ENCODE assay signal across 17 mouse cellular contexts in the genomic region with DNA sequence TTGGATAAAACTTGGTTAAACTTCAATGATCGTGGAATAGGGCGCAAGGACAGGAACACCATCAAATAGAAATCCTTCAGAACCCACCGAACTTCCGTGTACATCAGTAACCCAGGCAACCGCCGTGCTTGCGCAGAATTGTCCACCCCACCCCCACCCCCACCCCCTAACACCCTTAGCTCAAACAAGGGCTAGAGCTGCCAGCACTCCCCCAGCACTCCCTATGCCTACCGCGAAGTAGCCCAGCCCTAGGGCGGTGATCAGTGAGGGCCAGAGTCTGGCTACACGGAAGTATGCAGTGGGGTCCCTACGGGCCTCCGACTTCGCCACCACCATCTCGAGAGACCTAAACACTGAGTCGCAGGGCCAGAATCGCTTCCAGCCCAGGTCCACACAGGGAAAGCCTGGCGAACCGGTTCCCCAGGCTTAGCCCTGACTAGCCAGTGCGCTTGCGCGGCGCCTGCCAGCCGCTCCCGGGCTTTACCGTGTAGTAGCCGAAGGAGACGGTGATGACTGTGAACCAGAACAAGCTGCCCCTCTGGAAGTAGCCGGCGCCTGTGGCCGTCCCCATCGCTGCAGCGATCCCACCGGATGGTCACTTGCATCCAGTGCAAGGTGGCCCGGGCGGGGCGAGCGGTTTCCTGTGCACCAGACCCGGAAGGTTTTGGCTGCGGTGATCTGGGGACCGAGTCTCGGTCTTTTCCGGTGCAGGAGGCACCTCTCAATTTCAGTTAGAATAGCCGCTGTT. TPM values are rescaled to one million over a fixed set of nuclear protein-coding genes. Genes with fewer than 3 reads are reported as not detected.
DNase-seq lines count a peak whose midpoint lies in the region; ATAC-seq and TF ChIP-seq lines count a peak whose summit lies in the region.
"Not testable (repeated sequence)": the region's sequence is repeated elsewhere in the genome, so short reads cannot be mapped to it uniquely, and the experiment has no call there.
"Had no signal": no experiment of that assay in that cellular context is flagged by ENCODE, and none has a peak within 500 bp of the region (broad histone marks: within the 10 kb centered on the region; RNA-seq: fewer than 3 reads in every experiment).

No protein-coding gene starts in this region.

- DNase-seq in forebrain, embryonic 14.5 days (ENCODE audit: low spot score); heart, postnatal 0 days (ENCODE audit: low spot score); intestine, embryonic 14.5 days (ENCODE audit: low spot score); limb, embryonic 14.5 days (ENCODE audit: low spot score): not testable (repeated sequence)

- not testable (repeated sequence) for H3K4me1 ChIP-seq in forebrain, embryonic 14.5 days (ENCODE audit: control insufficient read depth, insufficient read depth, low read length); heart, postnatal 0 days (ENCODE audit: control insufficient read depth, insufficient read depth); intestine, embryonic 14.5 days (replicated peaks; ENCODE audit: control insufficient read depth, insufficient read depth, low read length); limb, embryonic 14.5 days (ENCODE audit: control insufficient read depth, insufficient read depth, low read length); lung, embryonic 16.5 days (replicated peaks; ENCODE audit: control insufficient read depth, insufficient read depth, low read length); midbrain, embryonic 16.5 days (ENCODE audit: control insufficient read depth, insufficient read depth, low read length); stomach, embryonic 15.5 days

- not testable (repeated sequence) for TF ChIP-seq POLR2A in limb, embryonic 14.5 days (IDR thresholded peaks at IDR 0.05; ENCODE audit: borderline replicate concordance, extremely low read depth, insufficient read depth, insufficient read length)

- not testable (repeated sequence) for TF ChIP-seq EP300 in heart, postnatal 0 days (IDR thresholded peaks at IDR 0.05; ENCODE audit: low read depth)

- H3K27ac ChIP-seq in forebrain, embryonic 14.5 days (ENCODE audit: low read depth, low read length); heart, postnatal 0 days (ENCODE audit: low read depth); intestine, embryonic 14.5 days (ENCODE audit: low read depth); limb, embryonic 14.5 days (replicated peaks; ENCODE audit: low read depth, low read length); lung, embryonic 16.5 days (ENCODE audit: low read length); midbrain, embryonic 16.5 days (ENCODE audit: low read length); stomach, embryonic 15.5 days: not testable (repeated sequence)

- H3K36me3 ChIP-seq in forebrain, embryonic 14.5 days (ENCODE audit: control insufficient read depth, insufficient read depth, low read length); heart, postnatal 0 days (replicated peaks; ENCODE audit: control insufficient read depth, insufficient read depth, low read length); intestine, embryonic 14.5 days (ENCODE audit: control insufficient read depth, insufficient read depth, low read length); limb, embryonic 14.5 days (ENCODE audit: control insufficient read depth, insufficient read depth, low read length); lung, embryonic 16.5 days (ENCODE audit: control insufficient read depth, insufficient read depth, low read length); midbrain, embryonic 16.5 days (ENCODE audit: control insufficient read depth, insufficient read depth, low read length); stomach, embryonic 15.5 days: not testable (repeated sequence)

- peak; percentile 76 for ATAC-seq in common myeloid progenitor, adult 5-6 weeks (replicated peaks; ENCODE audit: low read depth, poor library complexity, severe bottlenecking)
- ATAC-seq in forebrain, embryonic 14.5 days, result peak; percentile 94
- peak; percentile 60 for ATAC-seq in heart, postnatal 0 days (ENCODE audit: insufficient read depth, low read depth)
- ATAC-seq in intestine, embryonic 14.5 days (replicated peaks; ENCODE audit: low FRiP score, low TSS enrichment, low read depth), result peak; percentile 92
- ATAC-seq in limb, embryonic 14.5 days (ENCODE audit: low FRiP score, low read depth), result peak; percentile 89
- peak; percentile 89 for ATAC-seq in lung, embryonic 16.5 days (ENCODE audit: low read depth)
- peak; percentile 92 for ATAC-seq in midbrain, embryonic 16.5 days
- peak; percentile 75 for ATAC-seq in stomach, embryonic 15.5 days (ENCODE audit: insufficient read depth, low FRiP score, low read depth)

- H3K27me3 ChIP-seq in forebrain, embryonic 14.5 days (replicated peaks; ENCODE audit: control insufficient read depth, insufficient read depth, low read length); heart, postnatal 0 days (ENCODE audit: control insufficient read depth, insufficient read depth, low read length); intestine, embryonic 14.5 days (replicated peaks; ENCODE audit: control insufficient read depth, insufficient read depth, low read length); limb, embryonic 14.5 days (ENCODE audit: control insufficient read depth, insufficient read depth, low read length); lung, embryonic 16.5 days (ENCODE audit: control insufficient read depth, insufficient read depth, low read depth, low read length); midbrain, embryonic 16.5 days (ENCODE audit: control insufficient read depth, insufficient read depth, low read depth, low read length); stomach, embryonic 15.5 days (replicated peaks): not testable (repeated sequence)

- not testable (repeated sequence) for H3K9me3 ChIP-seq in forebrain, embryonic 14.5 days (replicated peaks; ENCODE audit: control insufficient read depth, low read length); heart, postnatal 0 days (replicated peaks; ENCODE audit: control insufficient read depth, low read length); intestine, embryonic 14.5 days (ENCODE audit: control insufficient read depth, low read length); limb, embryonic 14.5 days (ENCODE audit: control insufficient read depth, low read length); lung, embryonic 16.5 days (ENCODE audit: control insufficient read depth, low read length); midbrain, embryonic 16.5 days (replicated peaks; ENCODE audit: control insufficient read depth, low read length, poor library complexity, severe bottlenecking); stomach, embryonic 15.5 days

- H3K4me2 ChIP-seq in forebrain, embryonic 14.5 days (ENCODE audit: low read length); heart, postnatal 0 days (ENCODE audit: low read depth, low read length); intestine, embryonic 14.5 days (ENCODE audit: low read length); limb, embryonic 14.5 days (replicated peaks; ENCODE audit: low read depth, low read length, severe bottlenecking); lung, embryonic 16.5 days (ENCODE audit: low read depth, low read length); midbrain, embryonic 16.5 days (ENCODE audit: low read length); stomach, embryonic 15.5 days: not testable (repeated sequence)

- not testable (repeated sequence) for H3K4me3 ChIP-seq in forebrain, embryonic 14.5 days (ENCODE audit: low read depth, low read length); heart, postnatal 0 days (ENCODE audit: low read depth, low read length); intestine, embryonic 14.5 days (ENCODE audit: low read depth, low read length); limb, embryonic 14.5 days (replicated peaks; ENCODE audit: low read length); lung, embryonic 16.5 days (ENCODE audit: low read length); midbrain, embryonic 16.5 days (ENCODE audit: low read depth, low read length); stomach, embryonic 15.5 days (replicated peaks)

- not testable (repeated sequence) for TF ChIP-seq CTCF in heart, postnatal 0 days (IDR thresholded peaks at IDR 0.05; ENCODE audit: low read depth)

- no CpG with 5 or more reads among the region's 44 CpGs for WGBS in forebrain, embryonic 14.5 days
- WGBS in heart, postnatal 0 days, result no CpG with 5 or more reads among the region's 44 CpGs
- WGBS in intestine, embryonic 14.5 days, result no CpG with 5 or more reads among the region's 44 CpGs
- WGBS in limb, embryonic 14.5 days, result no CpG with 5 or more reads among the region's 44 CpGs
- no CpG with 5 or more reads among the region's 44 CpGs for WGBS in lung, embryonic 16.5 days
- WGBS in midbrain, embryonic 16.5 days, result no CpG with 5 or more reads among the region's 44 CpGs
- WGBS in stomach, embryonic 15.5 days, result no CpG with 5 or more reads among the region's 44 CpGs

- H3K9ac ChIP-seq in forebrain, embryonic 14.5 days (ENCODE audit: low read length); heart, postnatal 0 days (replicated peaks; ENCODE audit: low read depth, low read length); intestine, embryonic 14.5 days (ENCODE audit: low read length); limb, embryonic 14.5 days (ENCODE audit: low read depth, low read length, severe bottlenecking); lung, embryonic 16.5 days (ENCODE audit: low read length); midbrain, embryonic 16.5 days (ENCODE audit: low read depth, low read length); stomach, embryonic 15.5 days: not testable (repeated sequence)

RNA-seq across cellular contexts. Expression of gene Tmem254a, which starts 0.5 kb away (rescaled TPM):
- 0.59 and 4.0 TPM in 2 replicates for total RNA-seq in common myeloid progenitor, adult 5-6 weeks (2017)
- polyA plus RNA-seq in forebrain, embryonic 14.5 days (2014; fragmentation: Nextera tagmentation; extraction: Ambion mirVana), result 3.7 and 4.4 TPM in 2 replicates
- total RNA-seq in heart, postnatal 0 days (2014; rRNA removed; ENCODE audit: low replicate concordance), result 8.8 TPM in 1 of 2 replicates, not detected in the other
- 1.6 and 2.3 TPM in 2 replicates for polyA plus RNA-seq in heart, postnatal 0 days (2015; fragmentation: Nextera tagmentation; extraction: Ambion mirVana)
- polyA plus RNA-seq in intestine, embryonic 14.5 days (2014; fragmentation: Nextera tagmentation; extraction: Ambion mirVana), result 3.8 and 4.9 TPM in 2 replicates
- polyA plus RNA-seq in limb, embryonic 14.5 days (2012; rRNA removed), result 2.5 and 4.0 TPM in 2 replicates
- 3.8 and 7.6 TPM in 2 replicates for polyA plus RNA-seq in limb, embryonic 14.5 days (2014; fragmentation: Nextera tagmentation; extraction: Ambion mirVana)
- 4.2 and 5.2 TPM in 2 replicates for polyA plus RNA-seq in lung, embryonic 16.5 days (2015; fragmentation: Nextera tagmentation; extraction: Ambion mirVana)
- polyA plus RNA-seq in midbrain, embryonic 16.5 days (2015; fragmentation: Nextera tagmentation; extraction: Ambion mirVana), result 6.5 and 8.1 TPM in 2 replicates
- polyA plus RNA-seq in stomach, embryonic 15.5 days (2015; fragmentation: Nextera tagmentation; extraction: Ambion mirVana), result 4.4 and 7.3 TPM in 2 replicates

RNA-seq across cellular contexts. Expression of gene Cphx1, which starts 11.1 kb away (rescaled TPM):
- not detected in 2 replicates for total RNA-seq in common myeloid progenitor, adult 5-6 weeks (2017)
- not detected in 2 replicates for polyA plus RNA-seq in forebrain, embryonic 14.5 days (2014; fragmentation: Nextera tagmentation; extraction: Ambion mirVana)
- total RNA-seq in heart, postnatal 0 days (2014; rRNA removed; ENCODE audit: low replicate concordance), result not detected in 2 replicates
- polyA plus RNA-seq in heart, postnatal 0 days (2015; fragmentation: Nextera tagmentation; extraction: Ambion mirVana), result 0.10 TPM in 1 of 2 replicates, not detected in the other
- polyA plus RNA-seq in intestine, embryonic 14.5 days (2014; fragmentation: Nextera tagmentation; extraction: Ambion mirVana), result not detected in 2 replicates
- 0.04 TPM in 1 of 2 replicates, not detected in the other for polyA plus RNA-seq in limb, embryonic 14.5 days (2012; rRNA removed)
- 0.11 TPM in 1 of 2 replicates, not detected in the other for polyA plus RNA-seq in limb, embryonic 14.5 days (2014; fragmentation: Nextera tagmentation; extraction: Ambion mirVana)
- 0.09 TPM in 1 of 2 replicates, not detected in the other for polyA plus RNA-seq in lung, embryonic 16.5 days (2015; fragmentation: Nextera tagmentation; extraction: Ambion mirVana)
- polyA plus RNA-seq in midbrain, embryonic 16.5 days (2015; fragmentation: Nextera tagmentation; extraction: Ambion mirVana), result not detected in 2 replicates
- polyA plus RNA-seq in stomach, embryonic 15.5 days (2015; fragmentation: Nextera tagmentation; extraction: Ambion mirVana), result 0.18 and 0.67 TPM in 2 replicates
- total RNA-seq: adrenal gland, postnatal 25 days; gastrocnemius, postnatal 25 days; layer of hippocampus, postnatal 36 days; left cerebral cortex, postnatal 4 days; MEL had no signal
- polyA plus RNA-seq: C2C12; frontal cortex, adult 2 months; heart, embryonic 11.5 days had no signal

RNA-seq across cellular contexts. Expression of gene Plac9a, which starts 24.1 kb away (rescaled TPM):
- not detected in 2 replicates for total RNA-seq in common myeloid progenitor, adult 5-6 weeks (2017)
- not detected in 2 replicates for polyA plus RNA-seq in forebrain, embryonic 14.5 days (2014; fragmentation: Nextera tagmentation; extraction: Ambion mirVana)
- not detected in 2 replicates for total RNA-seq in heart, postnatal 0 days (2014; rRNA removed; ENCODE audit: low replicate concordance)
- 0.31 and 2.3 TPM in 2 replicates for polyA plus RNA-seq in heart, postnatal 0 days (2015; fragmentation: Nextera tagmentation; extraction: Ambion mirVana)
- not detected in 2 replicates for polyA plus RNA-seq in intestine, embryonic 14.5 days (2014; fragmentation: Nextera tagmentation; extraction: Ambion mirVana)
- polyA plus RNA-seq in limb, embryonic 14.5 days (2012; rRNA removed), result 0.31 and 0.54 TPM in 2 replicates
- 0.56 TPM in 1 of 2 replicates, not detected in the other for polyA plus RNA-seq in limb, embryonic 14.5 days (2014; fragmentation: Nextera tagmentation; extraction: Ambion mirVana)
- polyA plus RNA-seq in lung, embryonic 16.5 days (2015; fragmentation: Nextera tagmentation; extraction: Ambion mirVana), result 5.3 and 10.5 TPM in 2 replicates
- not detected in 2 replicates for polyA plus RNA-seq in midbrain, embryonic 16.5 days (2015; fragmentation: Nextera tagmentation; extraction: Ambion mirVana)
- polyA plus RNA-seq in stomach, embryonic 15.5 days (2015; fragmentation: Nextera tagmentation; extraction: Ambion mirVana), result 0.48 and 2.3 TPM in 2 replicates
- total RNA-seq: layer of hippocampus, postnatal 36 days; MEL had no signal
- polyA plus RNA-seq: heart, embryonic 11.5 days had no signal

RNA-seq across cellular contexts. Expression of gene Duxbl1, which starts 51.4 kb away (rescaled TPM):
- not detected in 2 replicates for total RNA-seq in common myeloid progenitor, adult 5-6 weeks (2017)
- polyA plus RNA-seq in forebrain, embryonic 14.5 days (2014; fragmentation: Nextera tagmentation; extraction: Ambion mirVana), result 1.9 and 2.1 TPM in 2 replicates
- 0.46 and 2.4 TPM in 2 replicates for total RNA-seq in heart, postnatal 0 days (2014; rRNA removed; ENCODE audit: low replicate concordance)
- polyA plus RNA-seq in heart, postnatal 0 days (2015; fragmentation: Nextera tagmentation; extraction: Ambion mirVana), result 0.23 and 0.26 TPM in 2 replicates
- polyA plus RNA-seq in intestine, embryonic 14.5 days (2014; fragmentation: Nextera tagmentation; extraction: Ambion mirVana), result 1.3 and 1.8 TPM in 2 replicates
- polyA plus RNA-seq in limb, embryonic 14.5 days (2012; rRNA removed), result 6.8 and 8.0 TPM in 2 replicates
- polyA plus RNA-seq in limb, embryonic 14.5 days (2014; fragmentation: Nextera tagmentation; extraction: Ambion mirVana), result 0.63 and 1.6 TPM in 2 replicates
- polyA plus RNA-seq in lung, embryonic 16.5 days (2015; fragmentation: Nextera tagmentation; extraction: Ambion mirVana), result 1.0 TPM in 2 replicates
- polyA plus RNA-seq in midbrain, embryonic 16.5 days (2015; fragmentation: Nextera tagmentation; extraction: Ambion mirVana), result 1.9 and 2.4 TPM in 2 replicates
- polyA plus RNA-seq in stomach, embryonic 15.5 days (2015; fragmentation: Nextera tagmentation; extraction: Ambion mirVana), result 2.0 and 2.3 TPM in 2 replicates
- total RNA-seq: MEL had no signal
- polyA plus RNA-seq: C2C12; large intestine, adult 2 months had no signal
